Mouse (Mus musculus): ENCODE results near the gene Mrvi1.

The Mrvi1 gene

GRCm38 (mm10) chr7:110982053-110982705, at the start of gene Mrvi1:
Mrvi1 (minus strand) TSS chr7:110982461.
- DNase-seq (ENCODE audit: low read depth) = no peak

DNA sequence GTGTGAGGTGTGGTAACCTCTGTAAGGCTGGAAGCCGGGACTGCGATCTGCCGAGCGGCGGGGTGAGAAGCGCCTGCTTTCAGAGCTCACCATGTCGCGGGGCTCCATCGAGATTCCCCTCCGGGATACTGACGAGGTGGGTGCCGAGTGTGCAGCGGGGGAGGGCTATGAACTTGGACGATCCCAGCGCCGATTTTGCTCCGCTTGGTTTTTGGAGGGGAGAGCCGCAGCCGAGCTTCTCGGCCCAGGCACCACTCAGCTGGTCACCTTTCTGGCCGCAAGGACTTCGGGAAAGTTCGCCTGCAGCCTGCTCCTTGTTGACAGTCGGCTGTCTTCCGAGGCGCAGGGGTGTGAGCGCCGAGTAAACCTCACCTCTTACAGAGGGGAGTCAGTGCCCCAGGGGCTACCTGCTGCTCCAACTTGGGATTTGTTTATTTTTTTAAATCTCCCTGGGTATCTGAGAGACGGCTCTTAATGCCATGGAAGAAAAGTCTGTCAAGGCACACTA, 46.8 kb upstream of the Mrvi1 start:
- no peak for DNase-seq (ENCODE audit: low read depth)

DNA sequence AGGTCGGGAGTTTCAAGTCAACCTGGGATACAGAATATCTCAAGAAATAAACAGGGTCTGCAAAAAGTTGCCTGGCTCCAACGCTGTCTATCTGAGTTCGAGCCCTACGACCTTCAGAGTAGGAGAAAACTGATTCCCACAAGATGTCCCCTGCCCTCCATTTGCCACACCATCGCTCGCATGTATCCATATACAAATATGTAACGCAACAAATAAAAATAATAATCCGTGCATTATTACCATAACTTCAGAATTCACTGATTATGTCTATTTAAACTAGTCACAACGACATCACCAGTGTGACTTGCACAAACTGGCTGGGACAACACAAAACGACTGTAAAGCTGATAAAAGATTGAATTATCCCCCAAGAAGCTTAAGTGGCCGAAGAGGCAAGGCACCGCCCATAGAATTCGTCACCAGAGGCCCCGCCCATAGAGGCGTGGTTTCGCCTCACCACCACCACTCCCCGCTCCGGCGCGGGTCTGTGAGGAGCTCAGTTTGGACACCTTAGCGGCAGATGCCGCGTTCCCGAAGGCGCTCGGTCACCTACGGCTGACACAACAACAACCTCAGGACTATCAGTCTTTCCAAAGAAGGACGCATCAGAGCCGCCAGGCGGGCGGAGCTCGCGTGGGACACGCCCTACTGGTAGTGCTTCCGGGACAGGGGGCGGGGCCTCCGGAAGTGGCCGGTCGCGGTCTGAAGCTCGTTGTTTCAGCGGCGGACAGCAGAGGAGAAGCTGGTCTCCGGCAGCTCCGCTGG, 46.2 kb upstream of the Mrvi1 start, which contains the start of gene Ctr9:
Ctr9 (plus strand) TSS at position 671 of the 765 bp plus-strand sequence.
- peak; percentile 95 for DNase-seq (ENCODE audit: low read depth)

GRCm38 (mm10) chr7:111024912-111025311, 42.7 kb upstream of the Mrvi1 start:
- no peak for DNase-seq (ENCODE audit: low read depth)

GRCm38 (mm10) chr7:111024068-111024594, 41.9 kb upstream of the Mrvi1 start:
- no peak for DNase-seq (ENCODE audit: low read depth)

GRCm38 (mm10) chr7:111020814-111021213, 38.6 kb upstream of the Mrvi1 start:
- DNase-seq (ENCODE audit: low read depth) = no peak

DNA sequence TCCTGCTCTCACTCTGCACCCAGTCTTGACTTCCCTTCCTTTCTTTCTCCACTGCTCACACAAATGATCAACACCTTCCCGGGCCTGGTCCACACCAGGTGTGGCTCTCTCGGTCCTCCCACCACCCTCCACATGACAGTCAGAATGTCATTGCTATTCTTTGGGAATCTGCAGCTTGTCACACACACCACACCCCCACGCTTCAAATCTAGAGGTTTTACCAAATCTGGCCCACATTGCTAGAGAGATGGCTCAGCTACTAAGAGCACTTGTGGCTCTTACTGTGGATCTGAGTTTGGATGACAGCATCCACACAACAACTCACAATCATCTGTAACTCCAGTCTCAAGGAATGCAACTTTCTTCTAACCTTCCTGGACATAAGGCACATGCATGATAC, 34.7 kb upstream of the Mrvi1 start:
- DNase-seq (ENCODE audit: low read depth) = no peak

GRCm38 (mm10) chr7:111015731-111016130, 33.5 kb upstream of the Mrvi1 start:
- DNase-seq (ENCODE audit: low read depth) = no peak

- peak; percentile 92 for DNase-seq (ENCODE audit: low read depth)
These were observed 32.6 kb upstream of the Mrvi1 start for GRCm38 (mm10) chr7:111014893-111015292.

DNA sequence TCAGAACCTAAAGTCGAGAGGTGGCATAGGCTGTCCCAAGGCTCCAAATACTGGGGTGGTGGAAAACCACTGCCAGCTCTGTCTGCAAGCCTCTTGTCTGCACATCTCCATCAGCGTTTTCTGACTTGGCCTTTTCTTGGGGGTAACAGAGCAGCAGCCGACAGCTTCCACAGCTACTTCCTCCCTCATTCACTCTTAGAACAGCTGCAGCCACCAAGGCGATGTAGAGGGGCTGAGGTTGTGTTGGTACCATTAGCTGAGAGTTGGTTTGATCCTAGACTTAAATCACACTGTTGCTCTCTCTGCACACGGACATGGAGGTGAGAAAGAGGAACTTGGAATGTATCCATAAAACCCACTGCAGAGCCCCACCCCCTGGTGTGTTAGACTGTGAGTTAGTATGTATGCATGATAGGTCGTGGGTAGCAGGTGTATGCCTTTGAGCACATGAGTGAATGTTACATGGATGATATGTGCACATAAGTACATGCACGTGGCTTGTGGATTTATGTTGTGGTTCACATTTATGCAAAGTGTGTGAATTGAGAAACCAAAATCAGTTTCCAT, 31.9 kb upstream of the Mrvi1 start:
- DNase-seq (ENCODE audit: low read depth) = no peak

DNA sequence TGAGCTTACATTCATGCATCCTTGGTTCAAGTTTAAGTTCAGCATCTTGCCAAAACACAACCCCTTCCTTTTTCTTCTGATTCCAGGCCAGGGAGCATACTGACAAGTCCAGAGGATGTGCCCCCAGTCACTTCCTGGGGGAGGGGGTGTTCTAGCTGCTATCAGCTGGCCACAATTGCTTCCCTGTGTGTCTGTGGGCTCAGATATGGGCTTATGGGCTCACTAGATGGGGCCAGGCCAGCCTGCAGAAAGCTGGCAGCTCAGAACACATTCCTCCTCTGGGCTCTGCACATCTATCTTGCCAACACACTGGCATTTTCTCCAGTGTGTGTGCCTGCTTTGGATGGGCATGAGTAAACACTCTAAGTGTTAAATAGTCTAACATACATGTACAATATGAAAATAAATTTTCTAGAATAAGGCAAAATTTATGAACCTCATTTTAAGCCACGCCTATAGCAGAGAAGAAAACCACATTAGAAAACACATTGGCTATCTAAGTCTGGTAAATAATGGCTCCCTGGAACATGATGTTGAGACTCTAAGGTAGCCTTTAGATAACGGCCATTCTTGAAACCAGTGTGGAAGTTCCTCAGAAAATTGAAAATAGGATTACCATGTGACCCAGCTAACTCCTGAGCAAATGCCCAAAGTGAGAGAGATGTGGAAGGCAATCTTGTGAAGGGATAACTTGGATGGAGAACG, 22.0 kb upstream of the Mrvi1 start:
- no peak for DNase-seq (ENCODE audit: low read depth)

- DNase-seq (ENCODE audit: low read depth) = no peak
These were observed 16.9 kb upstream of the Mrvi1 start for GRCm38 (mm10) chr7:110998887-110999827.

GRCm38 (mm10) chr7:110991221-110991494, 8.9 kb upstream of the Mrvi1 start:
- DNase-seq (ENCODE audit: low read depth) = no peak

DNA sequence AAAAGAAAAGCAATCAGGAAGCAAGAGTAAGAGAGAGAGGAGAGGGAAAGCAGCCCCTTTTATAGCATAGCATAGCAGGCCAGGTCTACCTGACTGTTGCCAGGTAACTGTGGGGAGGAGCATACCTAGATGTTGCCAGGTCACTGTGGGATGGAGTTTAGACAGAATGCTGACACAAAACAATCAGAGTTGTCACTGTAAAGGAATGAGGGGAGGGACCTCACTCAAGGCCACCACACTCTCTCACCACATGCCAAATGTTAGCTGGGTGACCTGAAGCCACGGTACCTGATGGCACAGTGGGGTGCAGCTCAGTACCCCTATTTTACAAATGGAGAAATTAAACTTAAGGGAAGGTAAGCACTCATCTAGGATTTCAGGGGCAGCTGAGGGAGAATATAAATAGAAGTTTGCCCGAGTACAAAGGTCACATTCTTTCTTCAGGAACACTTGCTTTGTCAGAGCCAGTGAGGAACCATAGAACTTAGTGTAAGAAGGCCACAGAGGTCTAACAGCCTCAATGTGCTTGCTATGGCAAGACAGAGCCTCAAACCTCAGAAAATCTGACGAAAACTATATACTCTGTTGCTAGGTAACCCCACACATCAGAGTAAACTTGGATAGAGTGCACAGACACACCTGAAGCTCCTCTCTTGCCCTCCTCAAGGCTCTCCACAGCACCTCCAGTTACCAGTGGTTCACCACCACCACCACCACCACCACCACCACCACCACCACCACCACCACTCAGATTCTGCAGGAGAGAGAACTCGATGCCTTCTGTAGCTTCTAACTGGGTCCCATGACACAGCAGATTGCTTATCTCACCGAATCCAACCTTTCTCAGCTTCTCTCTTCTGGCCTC, 8.3 kb upstream of the Mrvi1 start:
- no peak for DNase-seq (ENCODE audit: low read depth)

DNA sequence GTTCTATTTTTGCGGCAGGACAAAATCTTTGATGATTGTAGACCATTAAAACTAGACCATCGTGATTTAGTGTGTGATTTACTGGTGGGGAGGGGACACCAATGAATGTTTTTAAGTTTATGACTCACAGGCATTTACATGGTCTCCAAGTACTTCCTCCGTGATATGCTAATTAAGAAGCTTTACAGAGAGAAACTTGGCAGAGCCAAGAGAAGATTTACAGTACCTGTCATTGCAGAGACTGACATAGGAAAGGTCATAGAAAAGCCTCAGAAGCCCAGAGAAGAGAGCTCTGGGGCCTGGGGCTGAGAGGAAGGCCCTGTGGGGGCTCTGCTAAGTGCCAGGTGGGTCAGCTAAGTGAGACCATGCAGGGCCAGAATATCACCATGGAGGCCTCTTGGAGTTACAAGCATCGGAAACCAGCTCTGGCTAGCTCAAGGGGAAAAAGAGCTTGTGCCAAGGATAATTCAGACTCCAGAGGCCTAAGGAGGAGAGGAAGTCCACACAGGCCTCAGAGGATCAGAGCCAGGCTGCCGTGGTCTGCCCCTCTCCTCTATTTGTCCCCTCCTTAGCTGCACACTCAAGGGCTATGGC, 7.1 kb upstream of the Mrvi1 start:
- DNase-seq (ENCODE audit: low read depth) = no peak

DNA sequence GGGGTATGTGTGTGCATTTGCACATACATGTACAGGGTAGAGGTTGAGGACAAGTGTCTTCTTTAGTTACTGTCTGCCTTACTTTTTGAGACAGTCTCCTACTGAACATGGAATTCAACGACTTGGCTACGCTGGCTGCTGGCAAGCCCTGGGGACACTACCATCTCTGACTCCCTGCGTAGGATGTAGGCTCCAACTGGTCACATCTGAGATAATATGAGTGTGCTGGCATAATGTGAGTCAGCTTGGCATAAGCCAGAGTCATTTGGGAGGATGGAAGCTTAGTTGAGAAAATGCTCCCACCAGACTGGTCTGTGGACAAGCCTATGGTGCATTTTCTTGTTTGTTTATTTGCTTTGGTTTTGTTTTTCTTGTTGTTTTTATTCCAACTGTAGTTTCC, 5.8 kb upstream of the Mrvi1 start:
- no peak for DNase-seq (ENCODE audit: low read depth)

DNA sequence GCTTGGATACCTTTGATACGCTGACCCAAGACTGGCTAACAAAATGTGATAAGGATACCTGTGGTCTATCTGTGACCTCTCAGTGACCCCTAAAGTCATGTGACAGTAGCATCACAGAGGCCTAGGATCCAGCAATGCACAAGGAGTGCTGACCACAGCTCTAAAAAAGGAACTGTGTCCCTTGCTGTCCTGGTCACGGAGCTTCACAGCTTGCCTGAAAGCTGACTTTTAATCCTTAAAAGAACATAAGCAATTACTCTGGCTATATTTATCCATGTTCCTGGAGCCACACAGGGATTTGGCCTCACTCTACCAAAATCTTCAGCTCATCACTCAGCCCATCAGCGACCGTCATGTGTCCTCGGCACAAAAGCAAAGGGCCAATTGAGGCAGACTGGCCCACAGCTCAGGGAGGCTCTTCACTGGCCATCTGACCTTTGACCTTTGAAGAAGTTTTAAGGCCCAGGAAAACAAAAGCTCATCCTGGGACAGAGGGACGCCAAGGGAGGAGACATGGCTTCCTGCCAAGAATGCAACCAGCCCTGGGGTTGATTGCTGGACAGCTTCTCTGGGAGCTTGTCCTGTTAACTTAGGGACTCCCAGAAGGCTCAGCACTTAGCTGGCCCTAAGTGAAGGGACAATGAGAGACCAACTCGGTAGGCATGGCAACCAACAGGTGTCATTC, 3.5 kb upstream of the Mrvi1 start:
- no peak for DNase-seq (ENCODE audit: low read depth)

DNA sequence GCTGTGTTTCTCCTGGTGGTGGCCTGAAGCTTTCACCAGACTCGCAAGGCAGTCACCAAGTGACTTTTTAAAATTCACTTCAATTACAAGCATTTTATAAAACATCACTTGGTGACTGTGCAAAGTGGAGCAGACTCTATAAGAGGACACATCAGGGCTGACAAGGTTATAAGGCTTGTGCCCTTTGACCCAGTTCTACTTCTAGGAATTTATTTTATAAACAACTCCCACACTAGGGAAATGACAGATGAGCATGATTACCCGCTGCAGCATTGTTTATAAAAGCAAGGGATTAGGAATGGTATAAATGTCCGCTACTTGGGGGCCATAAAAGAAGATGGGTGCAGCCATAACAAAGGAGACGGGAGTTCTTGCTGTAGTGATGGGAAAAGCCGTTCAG, 1.4 kb upstream of the Mrvi1 start:
- no peak for DNase-seq (ENCODE audit: low read depth)

GRCm38 (mm10) chr7:110982764-110983163, 503 bp upstream of the Mrvi1 start:
- DNase-seq (ENCODE audit: low read depth) = peak; percentile 39
